ENCODE assay signal across 20 mouse cellular contexts in the genomic region with DNA sequence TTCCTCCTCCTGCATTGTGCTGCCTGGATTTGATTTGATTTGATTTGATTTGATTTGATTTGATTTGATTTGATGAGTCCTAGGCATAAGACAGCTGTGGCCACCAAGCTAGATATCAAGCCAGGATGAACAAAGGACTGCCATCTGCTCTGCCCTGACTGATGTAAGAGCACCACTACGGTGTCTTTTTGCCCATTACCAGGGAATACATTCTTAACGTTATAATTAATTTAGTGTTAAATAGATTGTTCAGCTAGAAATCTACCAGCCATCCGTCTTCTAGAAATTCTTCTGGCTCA.
"Had no signal": no experiment of that assay in that cellular context is flagged by ENCODE, and none has a peak within 500 bp of the region (broad histone marks: within the 10 kb centered on the region; RNA-seq: fewer than 3 reads in every experiment).

No protein-coding gene starts in this region.

- H3K4me3 ChIP-seq: kidney, embryonic 15.5 days; limb, embryonic 10.5 days; limb, embryonic 13.5 days; liver, embryonic 12.5 days; liver, embryonic 15.5 days; lung, embryonic 15.5 days; midbrain, embryonic 10.5 days; midbrain, embryonic 13.5 days; stomach, embryonic 15.5 days had no signal

- DNase-seq: kidney, adult 8-10 months; kidney, postnatal 10 days; kidney, postnatal 4 days; liver; lung, adult 18-20 months; lung, postnatal 10 days; lung, postnatal 36 days; right cerebral cortex, postnatal 25 days; spleen, adult 18-20 months; thymus, postnatal 25 days had no signal

- H3K27ac ChIP-seq: kidney, embryonic 15.5 days; limb, embryonic 10.5 days; limb, embryonic 13.5 days; liver, embryonic 12.5 days; liver, embryonic 15.5 days; lung, embryonic 15.5 days; midbrain, embryonic 13.5 days; stomach, embryonic 15.5 days had no signal

- H3K36me3 ChIP-seq: kidney, embryonic 15.5 days; limb, embryonic 10.5 days; limb, embryonic 13.5 days; liver, embryonic 15.5 days; lung, embryonic 15.5 days; midbrain, embryonic 10.5 days; midbrain, embryonic 13.5 days; stomach, embryonic 15.5 days had no signal

- H3K27me3 ChIP-seq: kidney, embryonic 15.5 days; limb, embryonic 13.5 days; liver, embryonic 12.5 days; liver, embryonic 15.5 days; lung, embryonic 15.5 days; megakaryocyte, embryonic 14.5 days; midbrain, embryonic 13.5 days; stomach, embryonic 15.5 days had no signal

- H3K4me2 ChIP-seq: kidney, embryonic 15.5 days; limb, embryonic 13.5 days; liver, embryonic 12.5 days; liver, embryonic 15.5 days; lung, embryonic 15.5 days; midbrain, embryonic 13.5 days; stomach, embryonic 15.5 days had no signal

- H3K9me3 ChIP-seq: kidney, embryonic 15.5 days; limb, embryonic 10.5 days; limb, embryonic 13.5 days; liver, embryonic 12.5 days; liver, embryonic 15.5 days; lung, embryonic 15.5 days; megakaryocyte, embryonic 14.5 days; midbrain, embryonic 10.5 days; midbrain, embryonic 13.5 days; stomach, embryonic 15.5 days had no signal

- H3K4me1 ChIP-seq: limb, embryonic 10.5 days; stomach, embryonic 15.5 days had no signal

- H3K9ac ChIP-seq: kidney, embryonic 15.5 days; limb, embryonic 13.5 days; liver, embryonic 12.5 days; liver, embryonic 15.5 days; lung, embryonic 15.5 days; midbrain, embryonic 13.5 days; stomach, embryonic 15.5 days had no signal
